Mouse (Mus musculus) ES-Bruce4 (cell line): ENCODE data around the gene Tprg.

Experiments used
- CTCF ChIP-seq: IDR thresholded peaks from one replicate; pipeline ENCODE4 v1.8.1; 2011; ENCODE audit warnings: low read depth, low read length
- EP300 ChIP-seq: IDR thresholded peaks from 2 replicates; pipeline ENCODE4 v1.6.1; 2011; ENCODE audit warnings: low read depth, low read length; ENCODE audit not compliant: insufficient read depth
- POLR2A ChIP-seq: IDR thresholded peaks from one replicate; pipeline ENCODE4 v1.8.1; 2011; ENCODE audit warnings: low read length; ENCODE audit not compliant: insufficient read depth

GRCm38 (mm10) chr16:25367834-25368233 is 81.2 kb downstream of the Tprg start:
- TF ChIP-seq POLR2A, result no peak
- TF ChIP-seq CTCF, result no peak
- TF ChIP-seq EP300, result no peak
